Mouse (Mus musculus): ENCODE results near the gene Rsf1.

DNA sequence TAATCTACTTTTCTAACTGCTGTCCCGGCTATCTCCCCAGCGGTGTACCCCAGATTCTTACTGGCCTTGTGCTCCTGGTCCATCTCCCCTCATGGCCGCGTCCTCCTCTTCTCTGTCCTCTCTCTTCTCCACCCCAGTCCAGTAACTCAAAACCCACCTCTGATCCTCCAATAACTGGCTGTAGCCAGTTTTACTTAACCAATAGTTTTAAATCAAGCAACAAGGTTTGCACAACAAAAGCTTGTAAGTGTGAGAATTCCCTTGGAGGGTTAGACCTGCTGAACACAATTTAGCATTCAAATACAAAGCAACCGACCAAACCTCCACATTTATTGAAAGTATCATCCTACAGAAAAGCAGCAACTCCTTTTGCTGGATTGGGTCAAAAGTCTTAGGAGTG, 68.0 kb downstream of the Rsf1 start:
- TF ChIP-seq CTCF (IDR thresholded peaks at IDR 0.05; ENCODE audit: low read depth): no peak
- TF ChIP-seq EP300 (IDR thresholded peaks at IDR 0.05; ENCODE audit: low read depth): no peak
